Mouse (Mus musculus) monocyte, adult 5-6 weeks (primary cell): ENCODE measurements around the gene Evi2a. TPM values are rescaled to one million over a fixed set of nuclear protein-coding genes. Genes with fewer than 3 reads are reported as not detected.

Experiments used
- ATAC-seq: fragments of 153-309, 156-312 bp; replicated peaks from 2 replicates; pipeline ENCODE4 v1.8.0; 2017; ENCODE audit warnings: mild to moderate bottlenecking; ENCODE audit not compliant: low TSS enrichment, insufficient number of reproducible peaks, severe bottlenecking, poor library complexity, low FRiP score
- total RNA-seq: library from RNA; stranded (forward); fragments of 200-1000, 200-491, 200-594 nt; gene quantifications from 3 replicates; pipeline ENCODE4 v1.2.3, GENCODE M21; 2017

Evi2a gene
- total RNA-seq, 1 experiment from 2014 or later, result 204 TPM

DNA sequence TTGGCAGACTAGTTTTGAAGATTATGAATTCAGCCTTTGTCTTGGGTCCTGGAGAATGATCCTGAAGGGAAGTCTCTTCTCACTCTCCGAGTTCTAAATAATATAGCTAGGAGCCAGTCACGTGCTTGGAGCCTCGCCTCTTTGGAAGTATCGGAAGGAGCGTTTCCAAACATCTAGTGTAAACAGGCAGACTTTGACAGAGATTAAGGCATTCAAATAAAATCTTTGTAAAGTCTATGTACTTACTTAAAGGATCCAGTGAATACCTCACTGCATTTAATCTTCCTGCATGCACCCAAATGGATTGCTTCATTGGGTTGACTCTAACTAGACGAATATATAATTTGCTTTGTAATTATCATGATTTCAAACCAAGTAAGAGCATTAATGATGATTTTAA lies 47.0 kb downstream of the Evi2a start:
- ATAC-seq, result no peak

Other genes starting within 250 kb of the Evi2a start
- not detected in 3 replicates for gene Gm9964, start 233.7 kb downstream of the Evi2a start, total RNA-seq
- 13.7 to 20.7 TPM (median 16.1 TPM) in 3 replicates for gene Nf1, start 190.9 kb downstream of the Evi2a start, total RNA-seq
- gene Omg, start 26.5 kb downstream of the Evi2a start, total RNA-seq, result 0.68 to 0.96 TPM (median 0.86 TPM) in 3 replicates
- 87.8 to 115 TPM (median 89.0 TPM) in 3 replicates for gene Evi2b, start 6.8 kb downstream of the Evi2a start, total RNA-seq
- 5.3 to 20.4 TPM (median 14.3 TPM) in 3 replicates for gene Evi2, start within 50 bp of the Evi2a start, total RNA-seq
- 18.7 to 29.0 TPM (median 19.5 TPM) in 3 replicates for gene Rab11fip4, start 60.6 kb upstream of the Evi2a start, total RNA-seq